Mouse (Mus musculus) ES-E14 (cell line): ENCODE data around the gene Tshz2. TPM values are rescaled to one million over a fixed set of nuclear protein-coding genes. Genes with fewer than 3 reads are reported as not detected.

Source experiments
- DNase-seq: peaks from one replicate; pipeline ENCODE4 v3.0.0-alpha.2; 2013; ENCODE audit warnings: low read depth, low spot score
- H3K27ac ChIP-seq: 2 replicates; pipeline ENCODE4 v1.5.1; 2012; ENCODE audit warnings: low read depth, mild to moderate bottlenecking, low read length, moderate library complexity, mixed read lengths; ENCODE audit not compliant: poor library complexity, insufficient read depth, severe bottlenecking
- H3K36me3 ChIP-seq: 2 replicates; pipeline ENCODE4 v1.6.1; 2012; ENCODE audit warnings: mild to moderate bottlenecking, low read length, moderate library complexity, mixed read lengths; ENCODE audit not compliant: control insufficient read depth, poor library complexity, insufficient read depth, severe bottlenecking
- H3K4me1 ChIP-seq, 2 experiments: fragments of 150-350 bp in 1 of 2; sonication (generic) in 1 of 2; 2 replicates each; pipeline ENCODE4 v1.6.1; 2012; ENCODE audit warnings: low read length in 2 of 2, mild to moderate bottlenecking in 1 of 2, mixed read lengths in 1 of 2; ENCODE audit not compliant: control insufficient read depth in 2 of 2, insufficient read depth in 2 of 2, poor library complexity in 1 of 2
- H3K4me3 ChIP-seq, 2 experiments: fragments of 150-350 bp in 1 of 2; sonication (generic) in 1 of 2; 2 replicates each; pipeline ENCODE4 v1.5.1; 2012; ENCODE audit warnings: low read length in 2 of 2, low read depth in 1 of 2, mild to moderate bottlenecking in 1 of 2, mixed read lengths in 1 of 2; ENCODE audit not compliant: insufficient read depth in 1 of 2, poor library complexity in 1 of 2, severe bottlenecking in 1 of 2
- H3K9ac ChIP-seq: 2 replicates; pipeline ENCODE4 v1.6.1; 2012; ENCODE audit warnings: low read depth, mild to moderate bottlenecking, low read length, mixed read lengths; ENCODE audit not compliant: poor library complexity, insufficient read depth, severe bottlenecking
- H3K9me3 ChIP-seq: fragments of 150-350 bp; sonication (generic); 2 replicates; pipeline ENCODE4 v1.6.1; 2012; ENCODE audit warnings: low read depth, mild to moderate bottlenecking, low read length; ENCODE audit not compliant: control insufficient read depth, insufficient read depth
- CHD2 ChIP-seq: IDR thresholded peaks from 2 replicates; pipeline ENCODE4 v1.6.1; 2014; ENCODE audit warnings: mild to moderate bottlenecking, low read depth, low read length, inconsistent platforms
- HCFC1 ChIP-seq: IDR thresholded peaks from 2 replicates; pipeline ENCODE4 v1.6.1; 2012; ENCODE audit warnings: low read length, inconsistent platforms, borderline replicate concordance; ENCODE audit not compliant: insufficient read depth
- MAFK ChIP-seq: IDR thresholded peaks from 2 replicates; pipeline ENCODE4 v1.6.1; 2014; ENCODE audit warnings: mild to moderate bottlenecking, low read depth, low read length, inconsistent platforms; ENCODE audit not compliant: insufficient read depth
- ZC3H11A ChIP-seq: IDR thresholded peaks from 2 replicates; pipeline ENCODE4 v1.6.1; 2012; ENCODE audit warnings: low read depth, mild to moderate bottlenecking, inconsistent platforms, low read length, borderline replicate concordance
- ZNF384 ChIP-seq: IDR thresholded peaks from 2 replicates; pipeline ENCODE4 v1.6.1; 2012; ENCODE audit warnings: low read depth, low read length, inconsistent platforms
- in situ Hi-C, 2 experiments: fragments of 600-800 bp; cut with MboI; formaldehyde crosslinking; loops; one replicate each; pipeline ENCODE4 v1.15.1; 2025; ENCODE audit warnings: low sequenced_read_pairs in 2 of 2, inconsistent platforms in 1 of 2; ENCODE audit not compliant: unreplicated experiment in 2 of 2
- total RNA-seq: library from RNA; depleted of rRNA; stranded (reverse); fragments of 300-350 nt; gene quantifications from 2 replicates; pipeline ENCODE4 v1.2.3, GENCODE M21; 2012

Gene Tshz2
- total RNA-seq, 1 experiment, result 0.27 TPM

DNA sequence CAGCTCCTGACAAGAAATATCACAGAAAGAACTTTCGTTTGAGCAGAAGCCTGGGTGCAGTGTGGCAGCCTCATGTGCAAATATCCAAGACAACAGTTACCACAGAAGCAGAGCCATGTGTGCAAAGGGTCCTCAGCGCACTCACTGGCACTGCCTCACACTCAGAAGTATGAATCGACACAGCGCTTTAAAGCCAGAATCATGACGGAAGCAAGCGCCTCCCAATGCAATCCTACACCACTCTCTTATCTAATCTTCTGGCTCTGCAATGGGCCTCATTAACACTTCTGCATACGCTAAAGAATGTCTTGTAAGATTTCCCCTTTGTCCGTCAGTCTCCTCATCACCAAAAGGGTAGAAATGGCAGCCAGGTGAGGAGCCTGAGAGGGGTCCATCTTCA is 133.4 kb downstream of the Tshz2 start:
- no peak for DNase-seq
- Histone ChIP-seq H3K9ac (no peak overlapping the region), H3K9me3 (no peaks in the 10 kb centered on the region), H3K27ac (no peak overlapping the region), H3K4me3 (no peak overlapping the region), H3K36me3 (no peaks in the 10 kb centered on the region), H3K4me1 (0 out of 4 replicates have a peak, but pooled peaks cover 0 to 3% of the 10 kb centered on the region in 2 experiments)
- no peak for TF ChIP-seq MAFK
- TF ChIP-seq CHD2, result no peak
- no peak for TF ChIP-seq HCFC1
- no peak for TF ChIP-seq ZC3H11A
- no peak for TF ChIP-seq ZNF384
- in situ Hi-C loops, result no loop called here

DNA sequence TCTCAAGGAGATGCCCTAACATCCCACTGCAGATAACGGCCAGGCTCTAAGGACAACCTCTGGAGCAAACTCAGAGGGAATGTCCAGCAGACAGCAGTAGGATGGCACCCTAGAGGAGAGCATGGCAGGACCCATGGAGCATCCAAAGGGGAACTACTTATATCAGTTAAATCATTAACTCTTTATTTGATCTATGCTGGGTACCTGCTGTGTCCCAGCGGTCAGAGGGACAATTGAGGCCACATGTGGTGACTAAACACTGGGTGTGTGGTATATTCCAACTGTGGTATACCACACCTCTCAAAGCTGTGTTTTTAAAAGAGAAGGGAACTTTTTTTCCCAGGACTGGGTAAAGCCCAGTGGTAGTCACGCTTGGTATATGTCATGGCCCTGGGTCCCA is 134.5 kb downstream of the Tshz2 start:
- no peak overlapping the region for H3K4me3 ChIP-seq
- TF ChIP-seq ZNF384 (no peak), CHD2 (no peak)
- H3K4me1 ChIP-seq, result 0 out of 4 replicates have a peak, but pooled peaks cover 0 to under 1% of the 10 kb centered on the region in 2 experiments
- H3K36me3 ChIP-seq, result no peaks in the 10 kb centered on the region
- H3K27ac ChIP-seq, result no peak overlapping the region
- no peaks in the 10 kb centered on the region for H3K9me3 ChIP-seq
- no peak overlapping the region for H3K9ac ChIP-seq
- in situ Hi-C loops, result no loop called here
- no peak for DNase-seq

DNA sequence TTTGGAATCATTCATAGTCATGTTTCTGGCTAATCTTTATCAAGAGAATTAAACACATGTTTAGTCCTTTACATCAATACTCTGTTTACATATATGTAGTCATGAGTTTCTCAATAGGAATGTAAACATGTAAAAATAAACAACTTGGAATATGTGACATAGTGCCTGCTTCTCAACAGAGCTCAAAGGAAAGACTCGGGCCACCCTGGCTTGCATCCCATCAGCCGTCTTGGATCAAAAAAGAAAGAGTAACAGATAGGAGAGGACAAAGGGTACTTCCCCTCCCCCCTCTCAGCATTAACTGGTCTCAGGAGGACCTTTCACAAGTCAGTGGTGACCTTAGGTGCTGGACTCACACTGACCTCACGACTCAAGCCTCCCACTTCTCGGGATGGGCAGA is 142.3 kb downstream of the Tshz2 start:
- TF ChIP-seq ZC3H11A (no peak), MAFK (no peak), CHD2 (no peak), HCFC1 (no peak), ZNF384 (no peak)
- in situ Hi-C loops, result no loop called here
- H3K27ac ChIP-seq, result no peak overlapping the region
- no peak overlapping the region for H3K9ac ChIP-seq
- H3K4me3 ChIP-seq, result no peak overlapping the region
- no peaks in the 10 kb centered on the region for H3K9me3 ChIP-seq
- H3K36me3 ChIP-seq, result no peaks in the 10 kb centered on the region
- H3K4me1 ChIP-seq, result no peaks in the 10 kb centered on the region
- no peak for DNase-seq

DNA sequence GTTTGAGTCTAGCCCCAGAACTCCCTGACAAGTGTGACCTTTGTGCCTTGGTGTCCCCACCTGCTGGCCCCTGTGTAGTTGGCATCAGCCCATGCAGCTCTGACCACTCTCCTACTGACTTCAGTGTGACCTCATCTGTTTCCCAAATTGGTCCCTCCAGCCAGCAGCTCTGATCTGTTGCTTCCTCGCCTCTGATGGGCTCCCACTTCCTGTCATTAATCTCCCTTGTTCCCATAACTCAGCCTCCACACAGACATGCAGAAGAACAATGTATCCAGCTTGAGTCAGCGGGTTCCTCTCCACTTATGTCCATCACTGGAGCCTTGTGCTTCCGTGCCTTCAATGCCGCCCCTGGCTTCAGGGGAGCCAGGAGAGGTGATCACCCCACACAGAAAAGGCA is 144.4 kb downstream of the Tshz2 start:
- no peak overlapping the region for H3K9ac ChIP-seq
- in situ Hi-C loops, result no loop called here
- H3K4me1 ChIP-seq, result peaks cover 2 to 5% of the 10 kb centered on the region in 2 experiments; a peak in 3 of 4 replicates
- no peaks in the 10 kb centered on the region for H3K36me3 ChIP-seq
- no peak for DNase-seq
- no peak for TF ChIP-seq ZNF384
- no peak for TF ChIP-seq ZC3H11A
- no peaks in the 10 kb centered on the region for H3K9me3 ChIP-seq
- H3K4me3 ChIP-seq, result no peak overlapping the region
- H3K27ac ChIP-seq, result no peak overlapping the region

DNA sequence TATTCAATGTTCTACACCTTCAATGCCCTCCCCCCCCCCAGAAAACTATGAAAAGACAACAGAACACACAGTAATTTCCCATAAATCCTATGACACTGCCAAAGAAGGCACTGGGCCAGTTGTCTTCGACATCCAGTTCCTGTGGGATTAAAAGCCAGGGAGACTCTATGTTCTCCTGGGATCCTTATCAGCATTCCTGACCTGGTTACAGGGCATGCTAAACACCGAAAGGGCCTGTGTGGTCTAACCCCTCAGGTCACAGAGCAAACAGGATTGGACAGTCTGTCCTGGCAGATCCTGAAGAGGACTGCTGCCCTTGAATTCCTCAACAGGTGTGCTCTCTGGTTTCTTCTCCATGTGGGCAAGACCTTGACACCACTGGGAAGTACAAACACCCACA is 145.0 kb downstream of the Tshz2 start:
- no peaks in the 10 kb centered on the region for H3K36me3 ChIP-seq
- no peak for TF ChIP-seq ZNF384
- TF ChIP-seq ZC3H11A, result no peak
- TF ChIP-seq HCFC1, result no peak
- TF ChIP-seq CHD2, result no peak
- TF ChIP-seq MAFK, result no peak
- in situ Hi-C loops, result no loop called here
- no peak overlapping the region for H3K4me3 ChIP-seq
- H3K4me1 ChIP-seq, result peaks cover 2 to 5% of the 10 kb centered on the region in 2 experiments; a peak in 3 of 4 replicates
- no peak overlapping the region for H3K9ac ChIP-seq
- H3K9me3 ChIP-seq, result no peaks in the 10 kb centered on the region
- no peak overlapping the region for H3K27ac ChIP-seq
- DNase-seq, result no peak
